Mouse (Mus musculus): Measurements from ENCODE around the gene F7.
"Not testable (repeated sequence)": the region's sequence is repeated elsewhere in the genome, so short reads cannot be mapped to it uniquely, and the experiment has no call there.

F7 gene

GRCm38 (mm10) chr8:13028482-13028881, 2.6 kb downstream of the F7 start:
- no peak for DNase-seq (ENCODE audit: low read depth, low spot score)

DNA sequence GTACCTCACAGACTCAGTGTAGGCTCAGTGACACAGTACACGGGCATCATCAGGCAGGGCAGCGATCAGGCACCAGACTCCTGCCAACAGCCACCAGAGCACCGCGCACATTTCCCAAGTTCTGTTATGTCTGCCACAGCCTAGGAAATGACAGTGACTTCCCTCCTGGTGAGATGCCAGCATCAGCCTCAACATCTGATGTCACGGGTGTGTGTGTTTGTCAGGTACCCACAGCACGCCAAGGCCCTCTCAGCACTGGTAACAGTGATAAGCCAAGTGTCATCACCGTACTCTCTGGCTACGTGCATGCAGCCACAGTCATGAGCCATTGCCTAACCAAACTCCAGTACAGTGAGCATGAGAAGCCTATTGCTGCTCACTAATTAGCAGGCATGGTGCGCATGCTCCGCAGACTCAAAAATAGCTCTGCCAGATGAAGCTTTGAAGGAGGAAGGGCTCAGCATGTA, 10.5 kb downstream of the F7 start:
- DNase-seq (ENCODE audit: low read depth, low spot score), result no peak

- DNase-seq (ENCODE audit: low read depth, low spot score), result no peak
These were observed 11.2 kb downstream of the F7 start, which contains the start of gene F10 for GRCm38 (mm10) chr8:13037015-13037414. Gene F10 (plus strand): TSS chr8:13037308.

GRCm38 (mm10) chr8:13037569-13037968, 11.7 kb downstream of the F7 start:
- no peak for DNase-seq (ENCODE audit: low read depth, low spot score)

DNA sequence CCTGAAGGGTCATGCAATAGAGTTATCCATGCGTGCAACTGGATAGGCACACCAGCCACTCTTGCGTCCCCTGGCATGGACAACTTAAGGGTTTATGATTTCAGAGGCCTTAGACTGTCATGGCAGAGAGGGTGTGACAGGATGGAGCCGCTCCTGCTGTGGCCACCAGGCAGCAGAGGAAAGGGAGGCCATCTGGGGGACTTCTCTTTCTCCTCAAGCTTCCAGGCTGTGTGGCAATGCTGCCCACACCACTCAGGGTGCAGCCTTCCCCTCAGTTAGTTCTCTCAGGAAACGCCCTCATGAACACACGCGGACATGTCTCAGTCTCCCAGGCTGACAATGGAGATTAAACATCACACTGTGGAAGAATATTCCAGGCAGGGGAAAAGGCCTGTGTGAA, 13.2 kb downstream of the F7 start:
- no peak for DNase-seq (ENCODE audit: low read depth, low spot score)

DNA sequence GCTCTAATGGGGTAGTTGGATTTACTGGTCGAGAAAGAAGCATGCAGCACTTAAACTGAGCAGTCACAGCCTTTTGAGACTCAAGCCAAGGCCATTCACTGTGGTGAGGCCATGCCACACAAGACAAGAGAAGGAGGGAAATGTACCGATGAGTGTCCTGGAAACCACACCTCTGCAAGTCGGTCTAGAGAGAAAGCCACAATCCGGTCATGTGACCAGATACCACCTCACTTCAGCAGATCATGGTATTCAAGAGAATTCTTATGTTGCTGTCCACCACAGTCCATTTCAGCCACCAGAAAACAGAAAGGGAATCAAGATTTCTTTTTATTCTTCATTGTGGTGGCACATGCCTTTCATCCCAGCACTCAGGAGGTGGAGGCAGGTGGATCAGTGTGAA, 15.6 kb downstream of the F7 start:
- DNase-seq (ENCODE audit: low read depth, low spot score), result no peak

- DNase-seq (ENCODE audit: low read depth, low spot score), result no peak
These were observed 21.8 kb downstream of the F7 start for GRCm38 (mm10) chr8:13047652-13048051.

GRCm38 (mm10) chr8:13050550-13050949, 24.7 kb downstream of the F7 start:
- no peak for DNase-seq (ENCODE audit: low read depth, low spot score)

- DNase-seq (ENCODE audit: low read depth, low spot score), result no peak
These were observed 31.5 kb downstream of the F7 start for GRCm38 (mm10) chr8:13057351-13057750.

DNA sequence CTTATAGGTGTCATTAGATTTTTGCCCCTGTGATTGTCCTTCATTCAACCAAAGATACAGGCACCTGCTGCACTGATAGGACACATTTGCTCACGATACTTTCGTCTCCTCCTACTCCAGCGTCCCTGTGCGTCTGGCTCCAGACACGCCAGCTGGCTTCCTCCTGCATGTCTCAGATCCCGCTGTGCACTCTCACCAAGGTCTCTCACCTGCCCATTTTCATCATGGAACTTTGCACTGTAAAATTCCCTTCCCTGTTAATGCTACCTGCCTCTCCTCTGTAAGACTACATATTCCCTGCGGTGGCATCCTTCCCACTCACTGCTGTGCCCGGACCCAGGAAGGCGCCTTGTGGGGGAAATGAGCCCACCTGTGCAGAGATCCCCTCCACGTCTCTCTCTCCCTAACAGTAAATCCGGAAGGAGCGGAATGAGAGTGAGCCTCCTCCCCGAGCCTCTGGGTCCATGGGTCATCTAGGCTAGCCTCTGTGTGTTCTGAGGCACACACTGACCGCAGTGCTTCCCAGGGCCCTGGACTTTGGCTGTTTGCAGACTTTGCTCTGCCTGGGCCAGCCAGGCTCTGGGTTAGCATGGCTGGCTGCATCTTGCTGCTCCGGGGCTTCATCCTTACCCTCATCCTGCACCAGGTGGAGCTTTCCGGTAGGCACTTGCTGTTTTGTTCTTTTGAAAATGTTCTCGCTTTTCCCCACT, 34.8 kb downstream of the F7 start, which contains the start of gene Proz:
Gene Proz (plus strand): TSS at position 474 of the 710 bp plus-strand sequence.
- no peak for DNase-seq (ENCODE audit: low read depth, low spot score)

DNA sequence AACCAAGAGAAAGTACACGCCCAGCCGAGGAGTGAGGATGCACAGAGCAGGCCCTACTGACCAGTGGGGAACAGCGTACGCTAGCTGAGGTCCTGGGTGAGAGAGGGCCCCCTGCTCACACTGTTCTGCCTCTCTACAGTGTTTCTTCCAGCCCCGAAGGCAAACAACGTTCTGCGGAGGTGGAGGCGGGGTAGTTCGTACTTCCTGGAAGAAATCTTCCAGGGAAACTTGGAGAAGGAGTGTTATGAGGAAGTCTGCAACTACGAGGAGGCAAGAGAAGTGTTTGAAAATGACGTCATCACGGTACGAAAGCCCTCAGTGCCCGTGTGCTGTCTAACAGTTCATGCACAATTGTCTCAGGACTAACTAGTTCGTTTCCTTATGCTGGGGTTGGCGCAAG, 37.3 kb downstream of the F7 start:
- DNase-seq (ENCODE audit: low read depth, low spot score), result no peak

- DNase-seq (ENCODE audit: low read depth, low spot score), result no peak
These were observed 47.4 kb downstream of the F7 start for GRCm38 (mm10) chr8:13073255-13073654.

DNA sequence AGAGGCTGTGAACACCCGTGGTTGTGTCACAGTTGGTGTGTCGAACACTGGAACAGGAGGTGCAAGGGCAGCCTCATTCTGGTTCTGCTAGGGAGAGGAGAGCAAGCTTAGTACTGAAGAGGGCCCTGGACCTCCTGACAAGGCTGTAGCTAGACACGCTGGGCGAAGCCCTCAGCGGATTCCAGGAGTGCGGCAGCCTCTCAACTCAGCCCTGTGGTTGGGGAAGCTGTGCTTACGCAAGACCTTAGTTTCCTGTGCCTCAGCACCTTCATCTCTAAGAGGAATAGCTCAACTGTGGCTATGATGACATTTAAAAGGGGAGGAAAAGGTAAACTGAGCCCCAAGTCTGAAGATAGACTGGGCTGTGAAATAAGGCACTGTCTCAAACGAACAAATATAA, 49.2 kb downstream of the F7 start:
- DNase-seq (ENCODE audit: low read depth, low spot score), result no peak

GRCm38 (mm10) chr8:13075579-13075978, 49.7 kb downstream of the F7 start:
- DNase-seq (ENCODE audit: low read depth, low spot score), result not testable (repeated sequence)

- DNase-seq (ENCODE audit: low read depth, low spot score), result no peak
These were observed 51.7 kb downstream of the F7 start for GRCm38 (mm10) chr8:13077542-13077941.
